In genomic region chr10:42293877-42294276, GRCm38 (mm10) we compare ENCODE assay signal across 20 mouse cellular contexts. TPM values are rescaled to one million over a fixed set of nuclear protein-coding genes. Genes with fewer than 3 reads are reported as not detected.
DNase-seq lines count a peak whose midpoint lies in the region; ATAC-seq lines count a peak whose summit lies in the region.
"Had no signal": no experiment of that assay in that cellular context is flagged by ENCODE, and none has a peak within 500 bp of the region (broad histone marks: within the 10 kb centered on the region; RNA-seq: fewer than 3 reads in every experiment).

No protein-coding gene starts in this region.

- no peak overlapping the region for H3K4me3 ChIP-seq in lung, embryonic 16.5 days (ENCODE audit: low read length)
- H3K4me3 ChIP-seq in kidney, embryonic 14.5 days (ENCODE audit: low read length), result no peak overlapping the region
- H3K4me3 ChIP-seq: embryonic facial prominence, embryonic 12.5 days; heart, embryonic 13.5 days; hindbrain, embryonic 13.5 days; limb, embryonic 13.5 days; liver, embryonic 15.5 days had no signal

- peaks cover 2% of the 10 kb centered on the region; the same call in 1 of the 2 replicates for H3K9me3 ChIP-seq in lung, embryonic 16.5 days (ENCODE audit: control insufficient read depth, low read length)
- H3K9me3 ChIP-seq in kidney, embryonic 14.5 days (ENCODE audit: control insufficient read depth, low read length), result no peaks in the 10 kb centered on the region; the same call in 1 of the 2 replicates
- H3K9me3 ChIP-seq: embryonic facial prominence, embryonic 12.5 days; heart, embryonic 13.5 days; liver, embryonic 15.5 days had no signal

- no peaks in the 10 kb centered on the region for H3K27me3 ChIP-seq in lung, embryonic 16.5 days (ENCODE audit: control insufficient read depth, insufficient read depth, low read depth, low read length)
- H3K27me3 ChIP-seq in kidney, embryonic 14.5 days (ENCODE audit: control insufficient read depth, insufficient read depth, low read length), result no peaks in the 10 kb centered on the region
- H3K27me3 ChIP-seq: CH12.LX; embryonic facial prominence, embryonic 12.5 days; heart, embryonic 13.5 days; limb, embryonic 13.5 days; liver, embryonic 15.5 days had no signal

- no peak overlapping the region for H3K27ac ChIP-seq in lung, embryonic 16.5 days (ENCODE audit: low read length)
- no peak overlapping the region for H3K27ac ChIP-seq in kidney, embryonic 14.5 days (ENCODE audit: low read depth, low read length)
- H3K27ac ChIP-seq: embryonic facial prominence, embryonic 12.5 days; heart, embryonic 13.5 days; hindbrain, embryonic 13.5 days; limb, embryonic 13.5 days; liver, embryonic 15.5 days had no signal

- no peak overlapping the region for H3K4me2 ChIP-seq in lung, embryonic 16.5 days (ENCODE audit: low read depth, low read length)
- no peak overlapping the region for H3K4me2 ChIP-seq in kidney, embryonic 14.5 days (replicated peaks; ENCODE audit: low read depth, low read length)
- H3K4me2 ChIP-seq: embryonic facial prominence, embryonic 12.5 days; heart, embryonic 13.5 days; hindbrain, embryonic 13.5 days; limb, embryonic 13.5 days; liver, embryonic 15.5 days had no signal

- peaks cover 12% of the 10 kb centered on the region for H3K4me1 ChIP-seq in lung, embryonic 16.5 days (replicated peaks; ENCODE audit: control insufficient read depth, insufficient read depth, low read length)
- no peaks in the 10 kb centered on the region for H3K4me1 ChIP-seq in kidney, embryonic 14.5 days (ENCODE audit: control insufficient read depth, insufficient read depth, low read length)
- H3K4me1 ChIP-seq: embryonic facial prominence, embryonic 12.5 days; hindbrain, embryonic 13.5 days; limb, embryonic 13.5 days had no signal

- ATAC-seq in lung, embryonic 16.5 days (ENCODE audit: low read depth), result peak; percentile 59
- ATAC-seq in megakaryocyte, adult 5-6 weeks (ENCODE audit: poor library complexity, severe bottlenecking), result peak; percentile 79
- no peak for ATAC-seq in kidney, embryonic 14.5 days (ENCODE audit: low FRiP score, low TSS enrichment)
- ATAC-seq: intestine, embryonic 16.5 days; midbrain, embryonic 16.5 days had no signal

- H3K36me3 ChIP-seq in lung, embryonic 16.5 days (ENCODE audit: control insufficient read depth, insufficient read depth, low read length), result no peaks in the 10 kb centered on the region
- no peaks in the 10 kb centered on the region for H3K36me3 ChIP-seq in kidney, embryonic 14.5 days (ENCODE audit: control insufficient read depth, insufficient read depth, low read length)
- H3K36me3 ChIP-seq: embryonic facial prominence, embryonic 12.5 days; heart, embryonic 13.5 days; hindbrain, embryonic 13.5 days; limb, embryonic 13.5 days; liver, embryonic 15.5 days had no signal

- no peak overlapping the region for H3K9ac ChIP-seq in lung, embryonic 16.5 days (ENCODE audit: low read length)
- no peak overlapping the region for H3K9ac ChIP-seq in kidney, embryonic 14.5 days (ENCODE audit: low read depth, low read length)
- H3K9ac ChIP-seq: embryonic facial prominence, embryonic 12.5 days; forebrain, postnatal 0 days; heart, embryonic 13.5 days; hindbrain, embryonic 13.5 days; limb, embryonic 13.5 days; liver, embryonic 15.5 days had no signal

- DNase-seq in 416B (ENCODE audit: low read depth) (peak; percentile 95), NIH3T3 (ENCODE audit: low read depth) (peak; percentile 54)
- no peak for DNase-seq in left cerebral cortex, adult 8-10 months (ENCODE audit: low spot score in 2 of 2)
- DNase-seq in thymus, postnatal 25 days, result no peak
- DNase-seq: adrenal gland, adult 2 months; cerebellum, adult 9-11 months; forebrain, postnatal 0 days; spleen, adult 18-20 months; thymus, postnatal 4 days had no signal

- WGBS in lung, embryonic 16.5 days, result 34% methylated on average over 4 of the region's 4 CpGs
- WGBS in kidney, embryonic 14.5 days, result 49% methylated on average over 4 of the region's 4 CpGs

RNA-seq across cellular contexts. Expression of gene Foxo3, which starts 17.3 kb away (rescaled TPM):
- 10.2 and 10.7 TPM in 2 replicates for polyA plus RNA-seq in lung, embryonic 16.5 days (2015; fragmentation: Nextera tagmentation; extraction: Ambion mirVana)
- total RNA-seq in megakaryocyte, adult 5-6 weeks (2015), result 25.3 and 25.7 TPM in 2 replicates
- total RNA-seq in megakaryocyte, adult 5-6 weeks (2017), result 24.9 and 27.4 TPM in 2 replicates
- polyA plus RNA-seq in kidney, embryonic 14.5 days (2014; fragmentation: Nextera tagmentation; extraction: Ambion mirVana), result 8.2 and 10.2 TPM in 2 replicates
- total RNA-seq in left cerebral cortex, adult 8-10 months (2022), result 10 to 100 TPM; 69.4 to 88.2 (median 76.9) TPM

Comparison
In these comparisons a context has a peak if more than half of its experiments do, and no peak if none do; other contexts are left out.
1. DNase-seq: peak in 416B (single experiment) and NIH3T3 (single experiment); none in left cerebral cortex, adult 8-10 months (0 of 2) and thymus, postnatal 25 days (single experiment).